Mouse (Mus musculus): ENCODE measurements around the gene Cpa2.

Gene Cpa2

GRCm38 (mm10) chr6:30547656-30548306 is 6.4 kb downstream of the Cpa2 start:
- peak in 1 of 2 experiments; percentile 14 for DNase-seq (ENCODE audit: low spot score in 2 of 2)

GRCm38 (mm10) chr6:30549231-30549761 is 7.9 kb downstream of the Cpa2 start:
- DNase-seq (ENCODE audit: low spot score in 2 of 2) = no peak

GRCm38 (mm10) chr6:30550496-30551192 is 9.3 kb downstream of the Cpa2 start:
- DNase-seq (ENCODE audit: low spot score in 2 of 2) = no peak

GRCm38 (mm10) chr6:30551193-30551515 is 9.8 kb downstream of the Cpa2 start:
- DNase-seq (ENCODE audit: low spot score in 2 of 2) = no peak

- no peak for DNase-seq (ENCODE audit: low spot score in 2 of 2)
Measured at GRCm38 (mm10) chr6:30551644-30552580, 10.5 kb downstream of the Cpa2 start.

- no peak for DNase-seq (ENCODE audit: low spot score in 2 of 2)
Measured at GRCm38 (mm10) chr6:30552628-30553027, 11.2 kb downstream of the Cpa2 start.

- no peak for DNase-seq (ENCODE audit: low spot score in 2 of 2)
Measured at GRCm38 (mm10) chr6:30553381-30554010, 12.1 kb downstream of the Cpa2 start.

- DNase-seq (ENCODE audit: low spot score in 2 of 2) = no peak
Measured at GRCm38 (mm10) chr6:30554092-30554491, 12.7 kb downstream of the Cpa2 start.

GRCm38 (mm10) chr6:30554621-30555170 is 13.3 kb downstream of the Cpa2 start:
- DNase-seq (ENCODE audit: low spot score in 2 of 2) = no peak

GRCm38 (mm10) chr6:30556080-30556479 is 14.7 kb downstream of the Cpa2 start:
- no peak for DNase-seq (ENCODE audit: low spot score in 2 of 2)

- DNase-seq (ENCODE audit: low spot score in 2 of 2) = no peak
Measured at GRCm38 (mm10) chr6:30559726-30560125, 18.3 kb downstream of the Cpa2 start.

- DNase-seq (ENCODE audit: low spot score in 2 of 2) = no peak
Measured at GRCm38 (mm10) chr6:30562132-30562531, 20.8 kb downstream of the Cpa2 start.

GRCm38 (mm10) chr6:30563575-30563974 is 22.2 kb downstream of the Cpa2 start:
- DNase-seq (ENCODE audit: low spot score in 2 of 2) = peak in 1 of 2 experiments; percentile 35

GRCm38 (mm10) chr6:30564051-30564450 is 22.7 kb downstream of the Cpa2 start:
- DNase-seq (ENCODE audit: low spot score in 2 of 2) = no peak

GRCm38 (mm10) chr6:30568069-30568468 is 26.7 kb downstream of the Cpa2 start, which contains the start of gene Cpa4:
Cpa4 (plus strand) TSS chr6:30568369.
- DNase-seq (ENCODE audit: low spot score in 2 of 2) = no peak

GRCm38 (mm10) chr6:30569331-30569730 is 27.9 kb downstream of the Cpa2 start:
- DNase-seq (ENCODE audit: low spot score in 2 of 2) = no peak

GRCm38 (mm10) chr6:30570012-30570411 is 28.6 kb downstream of the Cpa2 start:
- DNase-seq (ENCODE audit: low spot score in 2 of 2) = no peak

GRCm38 (mm10) chr6:30572456-30573311 is 31.3 kb downstream of the Cpa2 start:
- DNase-seq (ENCODE audit: low spot score in 2 of 2) = no peak

- DNase-seq (ENCODE audit: low spot score in 2 of 2) = no peak
Measured at GRCm38 (mm10) chr6:30573380-30573779, 32.0 kb downstream of the Cpa2 start.

GRCm38 (mm10) chr6:30574945-30575344 is 33.6 kb downstream of the Cpa2 start:
- no peak for DNase-seq (ENCODE audit: low spot score in 2 of 2)
